Mouse (Mus musculus): ENCODE measurements at regions not wholly inside any gene's neighbourhood (a gene's known extent, or its start where the extent isn't known, plus 50 kb on each side); places are given as distances from the start of the nearest gene placed in this dataset.

- Histone ChIP-seq H3K4me1 (ENCODE audit: insufficient read depth, low read length) (no peaks in the 10 kb centered on the region), H3K4me3 (ENCODE audit: low read length) (no peak overlapping the region), H3K27ac (ENCODE audit: low read length) (no peak overlapping the region), H3K36me3 (ENCODE audit: insufficient read depth, low read length) (no peaks in the 10 kb centered on the region), H3K9ac (replicated peaks; ENCODE audit: low read length) (no peak overlapping the region), H3K27me3 (ENCODE audit: insufficient read depth, low read length) (no peaks in the 10 kb centered on the region), H3K4me2 (replicated peaks; ENCODE audit: low read depth, low read length) (no peak overlapping the region), H3K9me3 (ENCODE audit: low read length) (no peaks in the 10 kb centered on the region)
- ATAC-seq (ENCODE audit: low FRiP score, low TSS enrichment), result no peak
Measured at GRCm38 (mm10) chr10:98324591-98324990, 589.6 kb upstream of the Atp2b1 start.

- no peak for ATAC-seq (ENCODE audit: low FRiP score, low TSS enrichment)
- no peak overlapping the region for H3K27ac ChIP-seq (ENCODE audit: low read length)
- no peak overlapping the region for H3K9ac ChIP-seq (replicated peaks; ENCODE audit: low read length)
- WGBS, result 38% methylated on average over 5 of the region's 5 CpGs
- no peaks in the 10 kb centered on the region for H3K9me3 ChIP-seq (ENCODE audit: low read length)
- no peak overlapping the region for H3K4me2 ChIP-seq (replicated peaks; ENCODE audit: low read depth, low read length)
- H3K27me3 ChIP-seq (ENCODE audit: insufficient read depth, low read length), result no peaks in the 10 kb centered on the region
- H3K36me3 ChIP-seq (ENCODE audit: insufficient read depth, low read length), result no peaks in the 10 kb centered on the region
- no peak overlapping the region for H3K4me3 ChIP-seq (ENCODE audit: low read length)
- no peaks in the 10 kb centered on the region for H3K4me1 ChIP-seq (ENCODE audit: insufficient read depth, low read length)
Measured at GRCm38 (mm10) chr10:98325720-98326119, 588.5 kb upstream of the Atp2b1 start.

GRCm38 (mm10) chr10:98332682-98333081 is 581.5 kb upstream of the Atp2b1 start:
- Histone ChIP-seq H3K4me1 (ENCODE audit: insufficient read depth, low read length) (no peaks in the 10 kb centered on the region), H3K9me3 (ENCODE audit: low read length) (no peaks in the 10 kb centered on the region), H3K4me2 (replicated peaks; ENCODE audit: low read depth, low read length) (no peak overlapping the region), H3K27ac (ENCODE audit: low read length) (no peak overlapping the region), H3K27me3 (ENCODE audit: insufficient read depth, low read length) (no peaks in the 10 kb centered on the region), H3K9ac (replicated peaks; ENCODE audit: low read length) (no peak overlapping the region), H3K36me3 (ENCODE audit: insufficient read depth, low read length) (no peaks in the 10 kb centered on the region), H3K4me3 (ENCODE audit: low read length) (no peak overlapping the region)
- no peak for ATAC-seq (ENCODE audit: low FRiP score, low TSS enrichment)
- 72% methylated on average over 4 of the region's 4 CpGs for WGBS

- WGBS, result 63% methylated on average over 6 of the region's 6 CpGs
- Histone ChIP-seq H3K27me3 (ENCODE audit: insufficient read depth, low read length) (no peaks in the 10 kb centered on the region), H3K4me2 (replicated peaks; ENCODE audit: low read depth, low read length) (no peak overlapping the region), H3K36me3 (ENCODE audit: insufficient read depth, low read length) (no peaks in the 10 kb centered on the region), H3K27ac (ENCODE audit: low read length) (no peak overlapping the region), H3K9me3 (ENCODE audit: low read length) (no peaks in the 10 kb centered on the region), H3K9ac (replicated peaks; ENCODE audit: low read length) (no peak overlapping the region), H3K4me3 (ENCODE audit: low read length) (no peak overlapping the region), H3K4me1 (ENCODE audit: insufficient read depth, low read length) (no peaks in the 10 kb centered on the region)
- no peak for ATAC-seq (ENCODE audit: low FRiP score, low TSS enrichment)
Measured at GRCm38 (mm10) chr10:98333411-98334067, 580.7 kb upstream of the Atp2b1 start.

GRCm38 (mm10) chr10:98343827-98344226 is 570.4 kb upstream of the Atp2b1 start:
- no peak overlapping the region for H3K4me3 ChIP-seq (ENCODE audit: low read length)
- H3K4me2 ChIP-seq (replicated peaks; ENCODE audit: low read depth, low read length), result no peak overlapping the region

GRCm38 (mm10) chr10:98349466-98349865 is 564.7 kb upstream of the Atp2b1 start:
- Histone ChIP-seq H3K27ac (ENCODE audit: low read length) (peak overlapping the region; percentile 20; the same call in 1 of the 2 replicates), H3K27me3 (ENCODE audit: insufficient read depth, low read length) (no peaks in the 10 kb centered on the region), H3K36me3 (ENCODE audit: insufficient read depth, low read length) (no peaks in the 10 kb centered on the region), H3K9ac (replicated peaks; ENCODE audit: low read length) (no peak overlapping the region), H3K9me3 (ENCODE audit: low read length) (no peaks in the 10 kb centered on the region), H3K4me3 (ENCODE audit: low read length) (no peak overlapping the region), H3K4me2 (replicated peaks; ENCODE audit: low read depth, low read length) (no peak overlapping the region), H3K4me1 (ENCODE audit: insufficient read depth, low read length) (no peaks in the 10 kb centered on the region)
- WGBS, result 44% methylated on average over 5 of the region's 5 CpGs
- ATAC-seq (ENCODE audit: low FRiP score, low TSS enrichment), result peak; percentile 51; the same call in 1 of the 2 replicates

More at GRCm38 (mm10) chr10:98343827-98344226, 570.4 kb upstream of the Atp2b1 start:
- Histone ChIP-seq H3K27me3 (ENCODE audit: insufficient read depth, low read length) (no peaks in the 10 kb centered on the region), H3K9ac (replicated peaks; ENCODE audit: low read length) (no peak overlapping the region), H3K9me3 (ENCODE audit: low read length) (no peaks in the 10 kb centered on the region), H3K36me3 (ENCODE audit: insufficient read depth, low read length) (no peaks in the 10 kb centered on the region), H3K27ac (ENCODE audit: low read length) (no peak overlapping the region), H3K4me1 (ENCODE audit: insufficient read depth, low read length) (no peaks in the 10 kb centered on the region)
- 83% methylated on average over 5 of the region's 5 CpGs for WGBS
- ATAC-seq (ENCODE audit: low FRiP score, low TSS enrichment), result no peak

GRCm38 (mm10) chr10:98350318-98350926 is 563.8 kb upstream of the Atp2b1 start:
- H3K36me3 ChIP-seq (ENCODE audit: insufficient read depth, low read length), result no peaks in the 10 kb centered on the region
- no peaks in the 10 kb centered on the region for H3K4me1 ChIP-seq (ENCODE audit: insufficient read depth, low read length)
- WGBS, result 93% methylated on average over 6 of the region's 6 CpGs
- H3K9me3 ChIP-seq (ENCODE audit: low read length), result no peaks in the 10 kb centered on the region
- no peak overlapping the region for H3K4me2 ChIP-seq (replicated peaks; ENCODE audit: low read depth, low read length)
- no peak overlapping the region for H3K27ac ChIP-seq (ENCODE audit: low read length)
- no peak overlapping the region for H3K9ac ChIP-seq (replicated peaks; ENCODE audit: low read length)
- no peaks in the 10 kb centered on the region for H3K27me3 ChIP-seq (ENCODE audit: insufficient read depth, low read length)
- no peak overlapping the region for H3K4me3 ChIP-seq (ENCODE audit: low read length)
- ATAC-seq (ENCODE audit: low FRiP score, low TSS enrichment), result no peak

GRCm38 (mm10) chr10:98352061-98352460 is 562.1 kb upstream of the Atp2b1 start:
- Histone ChIP-seq H3K36me3 (ENCODE audit: insufficient read depth, low read length) (no peaks in the 10 kb centered on the region), H3K4me1 (ENCODE audit: insufficient read depth, low read length) (no peaks in the 10 kb centered on the region), H3K27me3 (ENCODE audit: insufficient read depth, low read length) (no peaks in the 10 kb centered on the region), H3K9me3 (ENCODE audit: low read length) (no peaks in the 10 kb centered on the region), H3K9ac (replicated peaks; ENCODE audit: low read length) (no peak overlapping the region), H3K4me2 (replicated peaks; ENCODE audit: low read depth, low read length) (no peak overlapping the region), H3K27ac (ENCODE audit: low read length) (no peak overlapping the region), H3K4me3 (ENCODE audit: low read length) (no peak overlapping the region)
- WGBS, result 45% methylated on average over 2 of the region's 2 CpGs
- no peak for ATAC-seq (ENCODE audit: low FRiP score, low TSS enrichment)

GRCm38 (mm10) chr10:98354486-98354885 is 559.7 kb upstream of the Atp2b1 start:
- no peaks in the 10 kb centered on the region for H3K4me1 ChIP-seq (ENCODE audit: insufficient read depth, low read length)
- H3K27ac ChIP-seq (ENCODE audit: low read length), result no peak overlapping the region
- H3K4me3 ChIP-seq (ENCODE audit: low read length), result no peak overlapping the region
- no peak for ATAC-seq (ENCODE audit: low FRiP score, low TSS enrichment)
- no peaks in the 10 kb centered on the region for H3K27me3 ChIP-seq (ENCODE audit: insufficient read depth, low read length)
- no peaks in the 10 kb centered on the region for H3K36me3 ChIP-seq (ENCODE audit: insufficient read depth, low read length)
- 93% methylated on average over 2 of the region's 2 CpGs for WGBS
- no peak overlapping the region for H3K4me2 ChIP-seq (replicated peaks; ENCODE audit: low read depth, low read length)
- no peak overlapping the region for H3K9ac ChIP-seq (replicated peaks; ENCODE audit: low read length)
- no peaks in the 10 kb centered on the region for H3K9me3 ChIP-seq (ENCODE audit: low read length)

- H3K4me3 ChIP-seq (ENCODE audit: low read length), result no peak overlapping the region
- H3K4me2 ChIP-seq (replicated peaks; ENCODE audit: low read depth, low read length), result no peak overlapping the region
- H3K27me3 ChIP-seq (ENCODE audit: insufficient read depth, low read length), result no peaks in the 10 kb centered on the region
- H3K9me3 ChIP-seq (ENCODE audit: low read length), result no peaks in the 10 kb centered on the region
- no peak for ATAC-seq (ENCODE audit: low FRiP score, low TSS enrichment)
- WGBS, result 73% methylated on average over 2 of the region's 2 CpGs
- H3K9ac ChIP-seq (replicated peaks; ENCODE audit: low read length), result no peak overlapping the region
- H3K4me1 ChIP-seq (ENCODE audit: insufficient read depth, low read length), result no peaks in the 10 kb centered on the region
- no peak overlapping the region for H3K27ac ChIP-seq (ENCODE audit: low read length)
- H3K36me3 ChIP-seq (ENCODE audit: insufficient read depth, low read length), result no peaks in the 10 kb centered on the region
Measured at GRCm38 (mm10) chr10:98364604-98365003, 549.6 kb upstream of the Atp2b1 start.
